Mouse (Mus musculus) fibroblast of lung, adult 2 months (primary cell): Measurements from ENCODE around the gene Calcb.

Source experiments
- DNase-seq: peaks from one replicate; pipeline ENCODE4 v3.0.0-alpha.2; 2011; ENCODE audit warnings: low read depth

Calcb gene

GRCm38 (mm10) chr7:114753471-114753870 lies 35.0 kb downstream of the Calcb start:
- no peak for DNase-seq

DNA sequence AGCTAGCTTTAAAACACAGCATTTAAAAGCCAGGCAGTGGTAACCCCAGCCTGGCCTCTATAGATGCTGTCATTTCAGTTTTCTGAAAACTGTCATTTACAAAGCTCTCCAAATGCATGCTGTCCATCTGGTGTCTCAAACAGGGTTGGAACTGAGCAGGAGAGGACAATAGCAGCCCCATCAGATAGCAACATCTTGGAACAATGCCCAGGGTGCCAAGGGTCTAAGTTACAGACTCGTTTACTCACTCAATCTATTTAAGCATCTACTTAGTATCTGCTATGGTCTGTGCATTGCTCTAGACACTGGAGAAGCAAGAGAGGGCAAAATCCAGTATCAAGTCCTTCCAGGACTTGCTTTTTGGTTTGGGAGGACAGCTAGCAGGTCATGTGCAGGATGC lies 35.8 kb downstream of the Calcb start:
- no peak for DNase-seq

DNA sequence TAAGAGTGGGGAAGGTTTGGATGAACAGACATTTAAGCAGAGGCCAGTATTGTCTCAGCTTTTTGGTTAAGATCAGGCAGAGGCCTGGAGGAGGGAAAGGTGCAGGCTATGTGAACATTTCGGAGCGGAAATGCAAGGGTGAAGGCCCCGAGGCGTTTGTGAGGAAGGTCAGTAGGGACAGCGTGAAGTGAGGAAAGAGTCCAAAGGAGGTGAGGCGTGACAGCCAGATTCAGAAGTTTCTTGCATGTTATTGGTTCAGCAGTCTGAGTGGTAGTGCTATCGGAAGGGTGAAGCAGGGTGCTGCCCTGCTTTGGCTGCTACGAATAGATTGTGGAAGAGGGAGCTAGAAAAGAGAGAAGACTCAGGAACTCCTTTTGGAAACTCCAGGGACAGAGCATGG lies 36.2 kb downstream of the Calcb start:
- no peak for DNase-seq

- no peak for DNase-seq
Measured at GRCm38 (mm10) chr7:114762660-114763059, 44.2 kb downstream of the Calcb start.

DNA sequence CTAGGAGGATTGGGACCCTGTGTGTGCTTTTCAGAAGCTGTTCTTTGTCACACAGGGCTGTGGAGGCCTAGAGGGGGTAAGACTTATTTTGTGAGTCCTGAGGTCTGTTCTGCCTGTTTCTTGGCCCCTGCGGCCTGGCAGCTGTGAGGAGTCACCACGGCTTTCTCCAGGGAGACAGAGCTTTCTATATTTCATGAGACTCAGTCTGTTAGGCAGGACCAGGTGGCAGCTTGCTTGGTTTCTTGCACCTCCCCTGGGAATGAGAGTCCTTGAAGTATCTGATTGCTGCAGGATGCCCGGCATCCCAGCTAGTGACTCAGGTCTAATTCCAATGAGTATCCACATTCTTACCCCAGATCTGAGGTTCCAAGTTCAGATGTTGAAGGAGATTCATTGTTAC lies 46.8 kb downstream of the Calcb start:
- DNase-seq = no peak

- DNase-seq = no peak
Measured at GRCm38 (mm10) chr7:114766523-114766922, 48.1 kb downstream of the Calcb start.

GRCm38 (mm10) chr7:114768516-114768915 lies 50.1 kb downstream of the Calcb start:
- no peak for DNase-seq

DNA sequence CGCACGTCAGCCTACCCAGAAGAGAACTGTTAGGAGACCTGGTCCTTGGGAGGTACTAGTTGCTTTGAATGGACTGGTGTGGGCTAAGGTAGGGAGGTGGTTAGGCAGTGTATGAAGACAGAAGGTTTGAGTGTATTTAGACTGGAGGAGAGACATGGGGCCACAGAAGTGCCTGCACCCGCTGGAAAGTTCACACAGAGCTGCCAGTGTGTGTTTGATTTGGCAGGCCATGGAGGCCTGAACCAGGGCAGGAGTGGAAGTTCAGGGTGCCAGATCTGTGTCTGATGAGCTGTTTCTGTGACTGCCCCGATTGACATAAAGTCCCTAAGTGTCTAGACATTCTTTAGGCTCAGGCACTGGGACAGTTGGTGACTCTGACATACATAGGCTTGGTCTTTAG lies 50.6 kb downstream of the Calcb start:
- DNase-seq = no peak

GRCm38 (mm10) chr7:114770586-114770985 lies 52.1 kb downstream of the Calcb start:
- no peak for DNase-seq

DNA sequence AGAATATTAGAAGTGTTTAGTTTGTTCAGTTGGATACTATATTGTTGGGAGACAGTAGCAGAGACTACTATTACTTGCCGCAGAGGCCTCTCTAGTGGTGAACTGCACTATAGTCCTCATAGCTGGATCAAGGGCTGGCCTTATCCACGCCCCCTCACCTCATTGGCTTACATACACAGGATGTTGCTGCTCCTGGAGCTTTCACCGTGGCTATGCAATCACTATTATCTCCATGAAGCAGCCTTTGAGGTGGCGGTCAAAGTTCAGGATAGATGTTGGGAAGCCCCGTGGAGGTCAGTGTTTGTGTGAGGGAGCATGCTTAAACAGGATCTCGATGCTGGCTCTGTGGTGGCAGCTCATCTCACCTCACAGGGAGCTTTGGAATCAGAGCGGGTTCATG lies 53.4 kb downstream of the Calcb start:
- DNase-seq = no peak
